Mouse (Mus musculus): ENCODE results near the gene Slc25a35. TPM values are rescaled to one million over a fixed set of nuclear protein-coding genes. Genes with fewer than 3 reads are reported as not detected.
"Not testable (repeated sequence)": the region's sequence is repeated elsewhere in the genome, so short reads cannot be mapped to it uniquely, and the experiment has no call there.

Slc25a35 gene
- total and polyA plus RNA-seq, 3 experiments: 4.2 to 21.6 (median 5.3) TPM

DNA sequence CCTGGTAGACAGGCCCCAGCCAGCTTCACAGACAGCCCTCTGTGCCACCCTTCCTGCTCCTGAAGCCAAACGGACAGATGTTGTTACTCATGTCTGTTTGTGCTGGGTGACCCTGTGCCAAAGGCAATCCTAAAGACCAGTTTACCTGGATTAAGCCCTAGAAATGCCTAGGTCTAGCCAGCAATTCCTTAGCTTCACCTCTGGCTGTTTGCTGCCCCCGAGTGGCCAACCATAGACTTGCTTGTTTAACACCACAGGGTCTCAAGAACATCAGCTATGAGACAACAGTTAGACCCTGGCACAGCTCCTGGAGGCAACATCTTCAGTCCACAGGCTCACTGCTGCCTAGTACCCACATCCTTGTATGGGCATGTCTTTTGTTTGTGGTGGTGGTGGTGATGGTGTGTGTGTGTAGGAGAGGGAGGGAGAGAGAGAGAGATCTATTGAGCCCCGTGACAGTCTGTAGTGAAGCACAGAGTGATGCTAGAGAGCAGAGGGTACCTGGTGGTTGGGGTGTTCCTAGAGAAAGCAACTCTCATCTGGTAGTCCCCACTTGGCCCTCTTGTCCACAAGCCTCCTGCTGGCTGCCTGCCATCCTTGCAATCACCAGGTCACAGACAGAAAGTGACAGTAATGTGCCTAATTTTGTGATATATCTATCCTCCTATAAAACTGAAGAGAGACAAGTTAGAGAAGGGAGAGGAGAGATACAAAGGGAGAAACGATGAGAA, 14.9 kb downstream of the Slc25a35 start:
- H3K79me2 ChIP-seq (replicated peaks; ENCODE audit: control insufficient read depth, insufficient read depth, low read length): no peaks in the 10 kb centered on the region
- H3K27ac ChIP-seq: no peak overlapping the region
- WGBS: 28% methylated on average over 4 of the region's 4 CpGs
- no peaks in the 10 kb centered on the region for H3K36me3 ChIP-seq (ENCODE audit: control insufficient read depth, insufficient read depth, low read length)
- TF ChIP-seq EP300 (IDR thresholded peaks at IDR 0.05; ENCODE audit: insufficient read depth, low read depth, low read length): peak; percentile 86; the same call in 1 of the 2 replicates
- TF ChIP-seq CTCF (IDR thresholded peaks at IDR 0.05): peak; percentile 90
- TF ChIP-seq POLR2A (IDR thresholded peaks at IDR 0.05; ENCODE audit: insufficient read depth, low read depth, low read length): no peak
- peak; percentile 71 to 84 for DNase-seq
- no peak overlapping the region for H3K9ac ChIP-seq (ENCODE audit: low read depth, low read length)
- no peaks in the 10 kb centered on the region for H3K27me3 ChIP-seq (ENCODE audit: control insufficient read depth, insufficient read depth, low read length)
- intact Hi-C loops (cut with DNase I): loop anchor here (1.0 to 2.0 kb wide), 2 partner anchors 16 to 77 kb away; no protein-coding TSS in a partner anchor
- H3K4me3 ChIP-seq: no peak overlapping the region
- peaks cover 3% of the 10 kb centered on the region for H3K4me1 ChIP-seq (ENCODE audit: control insufficient read depth, insufficient read depth, low read length)

DNA sequence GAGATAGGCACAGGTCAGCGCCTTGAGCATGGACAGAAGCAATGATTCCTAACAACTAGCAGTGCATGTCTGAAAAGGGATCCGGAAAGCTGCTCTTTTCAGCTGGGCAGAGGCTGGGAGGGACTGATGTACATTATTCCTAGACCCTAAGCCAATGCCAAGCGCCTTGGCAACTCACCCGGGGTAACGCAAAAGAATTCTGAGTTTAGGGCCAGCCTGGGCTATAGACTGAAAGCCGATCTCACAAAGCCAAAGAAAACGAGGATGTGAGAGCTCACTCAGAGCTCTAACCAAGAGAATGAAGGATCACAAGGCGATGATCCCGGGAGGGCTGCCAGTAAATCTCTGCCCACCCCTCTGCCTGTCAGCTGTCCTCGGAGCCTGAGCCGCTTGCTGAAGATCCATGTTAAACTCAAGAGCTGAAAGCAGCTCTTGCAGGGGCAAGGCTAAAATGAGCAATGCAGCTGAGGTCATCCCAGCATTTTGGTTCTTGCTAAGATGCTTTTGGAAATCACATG, 19.5 kb downstream of the Slc25a35 start:
- no peak for DNase-seq
- WGBS: 90% methylated on average over 11 of the region's 11 CpGs
- Histone ChIP-seq H3K36me3 (ENCODE audit: control insufficient read depth, insufficient read depth, low read length) (no peaks in the 10 kb centered on the region), H3K4me3 (no peak overlapping the region), H3K79me2 (replicated peaks; ENCODE audit: control insufficient read depth, insufficient read depth, low read length) (no peaks in the 10 kb centered on the region), H3K27ac (no peak overlapping the region), H3K9ac (ENCODE audit: low read depth, low read length) (no peak overlapping the region), H3K27me3 (ENCODE audit: control insufficient read depth, insufficient read depth, low read length) (no peaks in the 10 kb centered on the region), H3K4me1 (ENCODE audit: control insufficient read depth, insufficient read depth, low read length) (peaks cover 3% of the 10 kb centered on the region)
- intact Hi-C loops (cut with DNase I): no loop called here
- TF ChIP-seq POLR2A (IDR thresholded peaks at IDR 0.05; ENCODE audit: insufficient read depth, low read depth, low read length): no peak
- no peak for TF ChIP-seq CTCF (IDR thresholded peaks at IDR 0.05)
- no peak for TF ChIP-seq EP300 (IDR thresholded peaks at IDR 0.05; ENCODE audit: insufficient read depth, low read depth, low read length)

DNA sequence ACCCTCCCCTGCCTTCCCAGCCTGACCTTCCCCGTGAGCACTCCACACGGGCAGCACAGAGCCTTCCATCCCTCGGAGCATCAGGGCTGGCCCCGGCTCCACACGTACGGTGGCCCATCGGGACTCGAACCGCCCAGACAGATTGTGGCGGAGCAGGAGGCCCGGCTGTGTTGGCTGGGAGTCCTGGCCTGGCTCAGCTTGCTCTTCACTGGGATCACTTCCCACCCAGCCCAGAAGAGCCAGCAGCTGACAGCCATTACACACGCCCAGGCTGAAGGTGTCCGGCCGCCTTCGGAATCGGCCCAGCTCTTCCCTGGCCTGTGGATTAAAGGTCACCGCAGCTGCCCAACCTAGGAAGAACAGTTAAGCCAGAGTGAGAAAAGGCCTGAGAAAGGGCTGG, 20.4 kb downstream of the Slc25a35 start:
- TF ChIP-seq CTCF (IDR thresholded peaks at IDR 0.05) (no peak), POLR2A (IDR thresholded peaks at IDR 0.05; ENCODE audit: insufficient read depth, low read depth, low read length) (no peak), EP300 (IDR thresholded peaks at IDR 0.05; ENCODE audit: insufficient read depth, low read depth, low read length) (no peak)
- Histone ChIP-seq H3K9ac (ENCODE audit: low read depth, low read length) (no peak overlapping the region), H3K27ac (no peak overlapping the region), H3K27me3 (ENCODE audit: control insufficient read depth, insufficient read depth, low read length) (no peaks in the 10 kb centered on the region), H3K79me2 (replicated peaks; ENCODE audit: control insufficient read depth, insufficient read depth, low read length) (no peaks in the 10 kb centered on the region), H3K4me3 (no peak overlapping the region), H3K36me3 (ENCODE audit: control insufficient read depth, insufficient read depth, low read length) (no peaks in the 10 kb centered on the region), H3K4me1 (ENCODE audit: control insufficient read depth, insufficient read depth, low read length) (peaks cover 1% of the 10 kb centered on the region; the same call in 1 of the 2 replicates)
- 78% methylated on average over 17 of the region's 17 CpGs for WGBS
- intact Hi-C loops (cut with DNase I): no loop called here
- no peak for DNase-seq

DNA sequence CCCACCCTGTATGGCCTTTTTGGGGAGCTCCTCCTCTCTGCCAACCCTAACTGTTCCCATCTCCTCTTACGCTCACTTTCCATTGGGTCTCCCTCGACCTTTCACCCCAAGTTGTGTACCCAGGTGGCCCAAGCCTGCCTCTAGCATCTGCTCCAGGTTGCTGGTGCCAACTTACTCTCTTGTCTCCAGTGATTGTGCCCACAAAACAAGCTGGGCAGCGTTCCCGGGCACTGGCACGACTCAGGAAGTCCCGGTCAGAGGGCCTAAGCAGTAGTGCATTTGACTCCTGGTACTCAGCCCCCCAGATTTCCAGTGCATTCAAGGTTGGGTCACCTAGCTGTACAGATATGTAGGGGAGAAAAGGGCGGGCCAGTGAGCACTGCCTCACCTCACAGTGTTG, 25.2 kb downstream of the Slc25a35 start:
- Histone ChIP-seq H3K36me3 (ENCODE audit: control insufficient read depth, insufficient read depth, low read length) (no peaks in the 10 kb centered on the region), H3K4me1 (ENCODE audit: control insufficient read depth, insufficient read depth, low read length) (no peaks in the 10 kb centered on the region), H3K4me3 (no peak overlapping the region), H3K27ac (no peak overlapping the region), H3K27me3 (ENCODE audit: control insufficient read depth, insufficient read depth, low read length) (no peaks in the 10 kb centered on the region), H3K79me2 (replicated peaks; ENCODE audit: control insufficient read depth, insufficient read depth, low read length) (no peaks in the 10 kb centered on the region), H3K9ac (ENCODE audit: low read depth, low read length) (no peak overlapping the region)
- TF ChIP-seq CTCF (IDR thresholded peaks at IDR 0.05) (no peak), EP300 (IDR thresholded peaks at IDR 0.05; ENCODE audit: insufficient read depth, low read depth, low read length) (no peak), POLR2A (IDR thresholded peaks at IDR 0.05; ENCODE audit: insufficient read depth, low read depth, low read length) (no peak)
- intact Hi-C loops (cut with DNase I): no loop called here
- 76% methylated on average over 7 of the region's 7 CpGs for WGBS
- DNase-seq: no peak

DNA sequence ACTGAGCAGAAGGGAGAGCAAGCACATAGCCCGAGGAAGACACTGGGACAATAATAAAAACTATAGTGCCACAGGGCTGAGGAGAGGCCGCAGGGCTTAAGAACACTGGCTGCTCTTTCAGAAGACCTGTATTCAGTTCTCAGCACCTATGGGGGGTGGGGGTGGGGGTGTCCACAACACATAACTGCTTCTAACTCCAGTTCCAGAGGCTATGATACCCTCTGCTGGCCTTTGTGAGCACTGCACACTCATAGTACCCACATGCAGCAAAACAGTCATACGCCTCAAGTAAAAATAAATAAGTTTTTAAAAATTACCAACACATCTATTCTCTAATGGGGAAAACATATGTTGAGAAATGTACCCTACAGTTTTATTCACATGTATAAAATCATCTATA, 26.4 kb downstream of the Slc25a35 start:
- TF ChIP-seq CTCF (IDR thresholded peaks at IDR 0.05) (peak; percentile 53), POLR2A (IDR thresholded peaks at IDR 0.05; ENCODE audit: insufficient read depth, low read depth, low read length) (no peak), EP300 (IDR thresholded peaks at IDR 0.05; ENCODE audit: insufficient read depth, low read depth, low read length) (no peak)
- H3K79me2 ChIP-seq (replicated peaks; ENCODE audit: control insufficient read depth, insufficient read depth, low read length): no peaks in the 10 kb centered on the region
- H3K9ac ChIP-seq (ENCODE audit: low read depth, low read length): no peak overlapping the region
- DNase-seq: no peak
- H3K27me3 ChIP-seq (ENCODE audit: control insufficient read depth, insufficient read depth, low read length): no peaks in the 10 kb centered on the region
- WGBS: 99% methylated on average over 3 of the region's 3 CpGs
- no peak overlapping the region for H3K4me3 ChIP-seq
- no peak overlapping the region for H3K27ac ChIP-seq
- no peaks in the 10 kb centered on the region for H3K36me3 ChIP-seq (ENCODE audit: control insufficient read depth, insufficient read depth, low read length)
- H3K4me1 ChIP-seq (ENCODE audit: control insufficient read depth, insufficient read depth, low read length): no peaks in the 10 kb centered on the region
- intact Hi-C loops (cut with DNase I): no loop called here

DNA sequence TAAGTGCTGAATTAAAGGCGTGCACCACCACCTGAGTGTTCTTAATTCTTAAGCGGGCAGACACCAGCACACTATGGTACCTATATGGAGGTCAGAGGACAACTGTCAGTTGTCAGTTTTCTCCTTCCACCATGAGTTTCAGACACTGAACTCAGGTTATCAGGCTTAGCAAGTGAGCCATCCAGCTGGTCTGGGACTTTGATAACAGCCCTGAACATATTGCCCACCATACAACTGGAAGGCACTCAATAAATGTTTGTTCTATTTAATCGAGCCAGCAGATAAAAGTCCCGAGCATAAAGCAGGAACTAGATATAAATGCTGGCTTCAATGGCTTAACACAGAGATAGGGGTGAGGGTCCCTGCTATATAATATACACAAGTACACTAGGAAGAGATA, 29.1 kb downstream of the Slc25a35 start:
- TF ChIP-seq POLR2A (IDR thresholded peaks at IDR 0.05; ENCODE audit: insufficient read depth, low read depth, low read length): no peak
- no peak for TF ChIP-seq EP300 (IDR thresholded peaks at IDR 0.05; ENCODE audit: insufficient read depth, low read depth, low read length)
- no peak for TF ChIP-seq CTCF (IDR thresholded peaks at IDR 0.05)
- Histone ChIP-seq H3K4me3 (no peak overlapping the region), H3K79me2 (replicated peaks; ENCODE audit: control insufficient read depth, insufficient read depth, low read length) (no peaks in the 10 kb centered on the region), H3K9ac (ENCODE audit: low read depth, low read length) (no peak overlapping the region), H3K4me1 (ENCODE audit: control insufficient read depth, insufficient read depth, low read length) (no peaks in the 10 kb centered on the region), H3K36me3 (ENCODE audit: control insufficient read depth, insufficient read depth, low read length) (no peaks in the 10 kb centered on the region), H3K27ac (no peak overlapping the region), H3K27me3 (ENCODE audit: control insufficient read depth, insufficient read depth, low read length) (no peaks in the 10 kb centered on the region)
- WGBS: 88% methylated on average over 4 of the region's 4 CpGs
- intact Hi-C loops (cut with DNase I): no loop called here
- no peak for DNase-seq

DNA sequence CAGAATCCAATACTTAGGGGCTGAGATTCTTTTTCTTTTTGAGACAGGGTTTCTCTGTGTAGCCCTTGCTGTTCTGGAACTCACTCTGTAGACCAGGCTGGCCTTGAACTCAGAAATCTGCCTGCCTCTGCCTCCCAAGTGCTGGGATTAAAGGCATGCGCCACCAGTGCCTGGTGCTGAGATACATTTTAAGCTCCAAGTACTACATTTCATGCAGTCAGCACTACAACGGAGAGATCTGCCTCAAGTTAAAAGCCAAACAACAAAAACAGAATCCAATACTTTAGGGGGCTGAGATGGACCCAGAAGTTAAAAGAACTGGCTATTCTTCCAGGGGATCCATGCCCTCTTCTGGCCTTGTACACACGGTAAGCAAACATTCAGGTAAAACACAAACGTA, 34.9 kb downstream of the Slc25a35 start:
- H3K36me3 ChIP-seq (ENCODE audit: control insufficient read depth, insufficient read depth, low read length); H3K79me2 ChIP-seq (replicated peaks; ENCODE audit: control insufficient read depth, insufficient read depth, low read length); intact Hi-C loops (cut with DNase I); H3K27ac ChIP-seq; DNase-seq; H3K27me3 ChIP-seq (ENCODE audit: control insufficient read depth, insufficient read depth, low read length); H3K4me3 ChIP-seq; H3K9ac ChIP-seq (ENCODE audit: low read depth, low read length); H3K4me1 ChIP-seq (ENCODE audit: control insufficient read depth, insufficient read depth, low read length): not testable (repeated sequence)
- WGBS: 94% methylated on average over 4 of the region's 4 CpGs

Measured in heart, adult 2 months (tissue).